Mouse (Mus musculus) G1E (cell line): ENCODE data around the gene Gm10031. TPM values are rescaled to one million over a fixed set of nuclear protein-coding genes. Genes with fewer than 3 reads are reported as not detected.
A peak's percentile ranks its signal among the peaks of the same experiment; 100 is the strongest.
"Not testable (repeated sequence)": the region's sequence is repeated elsewhere in the genome, so short reads cannot be mapped to it uniquely, and the experiment has no call there.

Experiments
- ATAC-seq: 2 replicates; pipeline ENCODE4 v1.8.0; 2016; ENCODE audit warnings: mild to moderate bottlenecking; ENCODE audit not compliant: insufficient number of reproducible peaks, poor library complexity, low FRiP score, severe bottlenecking; ENCODE audit errors: extremely low read depth
- DNase-seq: peaks from one replicate; pipeline ENCODE4 v3.0.0; 2012; ENCODE audit warnings: low spot score
- H3K27me3 ChIP-seq: 2 replicates; pipeline ENCODE4 v1.6.1; 2012; ENCODE audit warnings: mild to moderate bottlenecking, low read length, inconsistent platforms; ENCODE audit not compliant: insufficient read depth
- H3K36me3 ChIP-seq: replicated peaks from 2 replicates; pipeline ENCODE3; 2012; ENCODE audit warnings: mild to moderate bottlenecking, inconsistent platforms
- H3K4me1 ChIP-seq: 2 replicates; pipeline ENCODE4 v1.6.1; 2012; ENCODE audit warnings: low read depth, low read length, inconsistent platforms, mixed read lengths; ENCODE audit not compliant: insufficient read depth
- H3K4me3 ChIP-seq: 2 replicates; pipeline ENCODE4 v1.5.1; 2012; ENCODE audit warnings: low read depth, mild to moderate bottlenecking, inconsistent platforms, low read length, moderate library complexity, mixed read lengths
- H3K9me3 ChIP-seq: replicated peaks from 2 replicates; pipeline ENCODE4 v1.6.1; 2012; ENCODE audit warnings: inconsistent platforms
- CTCF ChIP-seq: IDR thresholded peaks from 2 replicates; pipeline ENCODE4 v1.5.1; 2012; ENCODE audit warnings: low read depth, low read length, inconsistent platforms, mixed read lengths
- GATA1 ChIP-seq: IDR thresholded peaks from 2 replicates; pipeline ENCODE4 v1.6.1; 2012; ENCODE audit warnings: borderline replicate concordance, low read length, inconsistent platforms, mixed read lengths
- GATA2 ChIP-seq: IDR thresholded peaks from 2 replicates; pipeline ENCODE4 v1.6.1; 2012; ENCODE audit warnings: low read depth, low read length, inconsistent platforms, borderline replicate concordance
- POLR2AphosphoS5 ChIP-seq: IDR thresholded peaks from 2 replicates; pipeline ENCODE4 v1.6.1; 2012; ENCODE audit warnings: low read depth, low read length, inconsistent platforms; ENCODE audit not compliant: insufficient replicate concordance
- TAL1 ChIP-seq: conservative IDR thresholded peaks from 2 replicates; pipeline ENCODE4 v1.6.1; 2012; ENCODE audit warnings: low read depth, low read length, inconsistent platforms, mixed read lengths
- polyA plus RNA-seq: library from polyadenylated mRNA; stranded (reverse); fragments of >175 nt; gene quantifications from 2 replicates; pipeline ENCODE4 v1.2.3, GENCODE M21; 2012
- total RNA-seq, 2 experiments: library from RNA; stranded (forward) in 1 of 2; stranded (reverse) in 1 of 2; fragments of 200-1000 nt in 1 of 2; fragments of >200 nt in 1 of 2; fragmentation: Nextera tagmentation in 1 of 2; gene quantifications; 2 replicates each; pipeline ENCODE4 v1.2.3; 2014 to 2017

Gm10031 gene
- total RNA-seq (2014; fragmentation: Nextera tagmentation) (7.3 and 9.9 TPM in 2 replicates), total RNA-seq (2017) (15.7 and 17.2 TPM in 2 replicates), polyA plus RNA-seq (0.18 and 0.75 TPM in 2 replicates)

DNA sequence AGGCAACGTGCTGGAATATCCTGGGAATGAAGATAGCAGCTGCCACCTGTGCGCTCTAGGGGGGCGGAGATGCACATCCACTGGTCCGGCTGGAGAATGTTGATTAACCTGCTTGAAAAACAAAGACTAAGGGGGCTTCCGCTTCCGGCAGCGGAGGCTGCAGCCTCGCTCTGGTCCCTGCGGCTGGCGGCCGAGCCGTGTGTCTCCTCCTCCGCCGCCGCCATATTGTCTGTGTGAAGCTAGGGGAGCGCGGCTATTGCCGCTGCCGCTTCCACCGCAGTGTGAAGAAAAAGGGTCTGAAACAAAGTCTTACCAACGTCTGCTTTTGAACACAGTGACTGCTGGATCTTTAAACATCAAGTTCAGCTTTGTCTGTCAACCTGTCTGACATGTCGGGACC lies at the start of gene Gm10031:
Gene Gm10031, plus strand, starts transcription at position 171 of the 400 bp plus-strand sequence.
- not testable (repeated sequence) for H3K27me3 ChIP-seq, H3K36me3 ChIP-seq, H3K4me1 ChIP-seq, DNase-seq, H3K9me3 ChIP-seq, H3K4me3 ChIP-seq
- peak; percentile 66 for ATAC-seq

GRCm38 (mm10) chr1:156474854-156475253 lies 49.0 kb upstream of the Gm10031 start:
- Histone ChIP-seq H3K4me3 (no peak overlapping the region), H3K27me3 (peaks cover 12% of the 10 kb centered on the region), H3K36me3 (peaks cover 4% of the 10 kb centered on the region), H3K4me1 (peaks cover 36% of the 10 kb centered on the region), H3K9me3 (no peaks in the 10 kb centered on the region)
- TF ChIP-seq CTCF: no peak
- TF ChIP-seq GATA2: no peak
- TF ChIP-seq GATA1: no peak
- no peak for TF ChIP-seq POLR2AphosphoS5
- TF ChIP-seq TAL1: no peak
- ATAC-seq: no peak
- DNase-seq: no peak

GRCm38 (mm10) chr1:156476016-156476415 lies 47.8 kb upstream of the Gm10031 start:
- Histone ChIP-seq H3K9me3 (no peaks in the 10 kb centered on the region), H3K4me1 (peaks cover 26% of the 10 kb centered on the region), H3K36me3 (peaks cover 4% of the 10 kb centered on the region), H3K27me3 (peaks cover 12% of the 10 kb centered on the region), H3K4me3 (no peak overlapping the region)
- DNase-seq: no peak
- ATAC-seq: no peak
- no peak for TF ChIP-seq GATA2
- TF ChIP-seq POLR2AphosphoS5: no peak
- no peak for TF ChIP-seq GATA1

GRCm38 (mm10) chr1:156476535-156476934 lies 47.3 kb upstream of the Gm10031 start:
- DNase-seq: no peak
- Histone ChIP-seq H3K4me3 (no peak overlapping the region), H3K4me1 (peaks cover 21% of the 10 kb centered on the region), H3K27me3 (peaks cover 12% of the 10 kb centered on the region), H3K36me3 (peaks cover 3% of the 10 kb centered on the region), H3K9me3 (no peaks in the 10 kb centered on the region)
- ATAC-seq: no peak
- no peak for TF ChIP-seq POLR2AphosphoS5
- no peak for TF ChIP-seq GATA1
- no peak for TF ChIP-seq TAL1
- TF ChIP-seq GATA2: no peak
- no peak for TF ChIP-seq CTCF

- Histone ChIP-seq H3K4me3 (no peak overlapping the region), H3K4me1 (peaks cover 3% of the 10 kb centered on the region; the same call in 1 of the 2 replicates), H3K9me3 (no peaks in the 10 kb centered on the region), H3K27me3 (peaks cover 16% of the 10 kb centered on the region), H3K36me3 (no peaks in the 10 kb centered on the region)
- DNase-seq: no peak
- ATAC-seq: no peak
- TF ChIP-seq CTCF (no peak), GATA2 (no peak), TAL1 (no peak), POLR2AphosphoS5 (no peak), GATA1 (no peak)
Observed at GRCm38 (mm10) chr1:156481826-156482225, 42.0 kb upstream of the Gm10031 start.

GRCm38 (mm10) chr1:156487498-156487897 lies 36.3 kb upstream of the Gm10031 start:
- TF ChIP-seq GATA2: no peak
- TF ChIP-seq GATA1: no peak
- no peak for TF ChIP-seq TAL1
- no peak for TF ChIP-seq CTCF
- TF ChIP-seq POLR2AphosphoS5: no peak
- no peaks in the 10 kb centered on the region for H3K9me3 ChIP-seq
- no peaks in the 10 kb centered on the region for H3K36me3 ChIP-seq
- H3K27me3 ChIP-seq: peaks cover 13% of the 10 kb centered on the region
- no peak overlapping the region for H3K4me3 ChIP-seq
- no peaks in the 10 kb centered on the region for H3K4me1 ChIP-seq
- ATAC-seq (no peak), DNase-seq (no peak)

DNA sequence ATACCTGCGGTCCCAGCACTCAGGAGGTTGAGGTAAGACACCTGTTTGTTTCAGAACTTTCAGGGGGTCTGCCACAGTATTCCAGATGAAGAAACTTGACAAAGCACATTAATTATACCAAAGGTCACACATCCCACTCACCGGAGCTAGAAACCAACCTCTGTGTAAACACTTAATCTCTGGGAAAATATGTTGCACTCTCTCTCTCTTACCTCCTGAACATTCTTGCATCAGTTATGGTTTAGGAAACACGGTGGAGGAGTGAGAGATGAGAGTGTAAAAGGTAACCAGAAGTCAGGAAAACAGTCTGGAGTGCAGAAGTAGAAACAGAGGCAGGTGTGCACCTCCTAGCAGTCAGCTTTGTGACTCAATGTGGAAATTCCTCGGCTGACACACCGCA lies 35.8 kb upstream of the Gm10031 start:
- DNase-seq (no peak), ATAC-seq (no peak)
- H3K36me3 ChIP-seq: no peaks in the 10 kb centered on the region
- H3K9me3 ChIP-seq: no peaks in the 10 kb centered on the region
- H3K27me3 ChIP-seq: peaks cover 7% of the 10 kb centered on the region
- no peak for TF ChIP-seq GATA1
- TF ChIP-seq CTCF: no peak
- TF ChIP-seq POLR2AphosphoS5: no peak
- TF ChIP-seq TAL1: no peak
- no peak for TF ChIP-seq GATA2
- H3K4me3 ChIP-seq: no peak overlapping the region
- H3K4me1 ChIP-seq: no peaks in the 10 kb centered on the region
